Mouse (Mus musculus): Measurements from ENCODE around the gene Nell2.

DNA sequence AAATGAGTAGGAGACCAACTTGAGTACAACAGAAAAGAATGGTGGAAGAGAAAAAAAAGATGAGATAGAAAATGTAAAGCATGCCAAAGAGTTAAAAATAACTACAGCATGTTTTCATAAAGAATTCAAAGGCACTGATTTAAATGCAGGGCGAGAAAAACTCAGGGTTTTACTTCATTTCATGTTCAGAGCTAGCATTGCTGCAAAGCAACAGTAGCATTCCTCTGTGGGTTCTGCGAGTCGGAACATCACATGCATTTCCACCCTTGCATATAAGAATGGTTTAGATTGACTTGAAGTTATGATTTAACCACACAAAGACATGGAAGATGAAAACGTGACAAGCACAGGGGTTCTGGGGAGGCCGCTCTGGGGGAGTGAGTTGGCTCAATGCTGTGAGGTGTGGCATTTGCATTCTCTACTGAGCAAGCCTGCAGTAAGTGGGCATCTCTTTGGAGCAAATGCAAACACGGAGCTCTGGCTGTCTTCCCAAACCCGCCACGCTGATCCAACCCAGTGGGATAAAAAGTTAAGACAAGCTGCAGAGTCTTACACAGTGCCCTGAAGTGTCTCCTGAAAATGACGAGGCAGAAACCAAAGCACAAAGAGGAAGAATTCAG, 334.6 kb downstream of the Nell2 start:
- TF ChIP-seq CTCF (IDR thresholded peaks at IDR 0.05; ENCODE audit: extremely low read depth, insufficient read depth, insufficient read length, insufficient replicate concordance) = no peak
- TF ChIP-seq POLR2A (IDR thresholded peaks at IDR 0.05; ENCODE audit: low read depth, low read length) = no peak
